Mouse (Mus musculus): ENCODE data around the gene Nav1. TPM values are rescaled to one million over a fixed set of nuclear protein-coding genes. Genes with fewer than 3 reads are reported as not detected.

The Nav1 gene
- polyA plus RNA-seq, 1 experiment from 2014 or later = 25.6 TPM

GRCm38 (mm10) chr1:135451419-135451818 is 155.7 kb downstream of the Nav1 start:
- H3K9me3 ChIP-seq (ENCODE audit: control insufficient read depth, low read depth, low read length) = no peaks in the 10 kb centered on the region
- no peaks in the 10 kb centered on the region for H3K27me3 ChIP-seq (ENCODE audit: control insufficient read depth, insufficient read depth, low read length)
- H3K4me3 ChIP-seq (ENCODE audit: low read depth, low read length) = no peak overlapping the region
- no peaks in the 10 kb centered on the region for H3K4me1 ChIP-seq (ENCODE audit: control insufficient read depth, insufficient read depth, low read length)
- 91% methylated on average over 2 of the region's 2 CpGs for WGBS
- no peak for ATAC-seq (ENCODE audit: insufficient number of reproducible peaks, insufficient read depth, low FRiP score, low read depth)
- H3K9ac ChIP-seq (replicated peaks; ENCODE audit: low read depth, low read length) = no peak overlapping the region
- no peak overlapping the region for H3K4me2 ChIP-seq (replicated peaks; ENCODE audit: low read depth, low read length)
- peaks cover 62% of the 10 kb centered on the region for H3K36me3 ChIP-seq (ENCODE audit: control insufficient read depth, insufficient read depth, low read length)
- H3K27ac ChIP-seq (ENCODE audit: low read length) = no peak overlapping the region

GRCm38 (mm10) chr1:135449876-135450275 is 157.2 kb downstream of the Nav1 start:
- Histone ChIP-seq H3K27me3 (ENCODE audit: control insufficient read depth, insufficient read depth, low read length) (no peaks in the 10 kb centered on the region), H3K9ac (replicated peaks; ENCODE audit: low read depth, low read length) (no peak overlapping the region), H3K4me1 (ENCODE audit: control insufficient read depth, insufficient read depth, low read length) (no peaks in the 10 kb centered on the region), H3K4me2 (replicated peaks; ENCODE audit: low read depth, low read length) (no peak overlapping the region), H3K4me3 (ENCODE audit: low read depth, low read length) (no peak overlapping the region), H3K9me3 (ENCODE audit: control insufficient read depth, low read depth, low read length) (no peaks in the 10 kb centered on the region), H3K27ac (ENCODE audit: low read length) (no peak overlapping the region), H3K36me3 (ENCODE audit: control insufficient read depth, insufficient read depth, low read length) (peaks cover 49% of the 10 kb centered on the region)
- ATAC-seq (ENCODE audit: insufficient number of reproducible peaks, insufficient read depth, low FRiP score, low read depth) = no peak
- 93% methylated on average over 8 of the region's 8 CpGs for WGBS

GRCm38 (mm10) chr1:135448940-135449339 is 158.2 kb downstream of the Nav1 start:
- Histone ChIP-seq H3K4me2 (replicated peaks; ENCODE audit: low read depth, low read length) (no peak overlapping the region), H3K27me3 (ENCODE audit: control insufficient read depth, insufficient read depth, low read length) (no peaks in the 10 kb centered on the region), H3K27ac (ENCODE audit: low read length) (no peak overlapping the region), H3K4me1 (ENCODE audit: control insufficient read depth, insufficient read depth, low read length) (no peaks in the 10 kb centered on the region), H3K9ac (replicated peaks; ENCODE audit: low read depth, low read length) (no peak overlapping the region), H3K9me3 (ENCODE audit: control insufficient read depth, low read depth, low read length) (no peaks in the 10 kb centered on the region), H3K36me3 (ENCODE audit: control insufficient read depth, insufficient read depth, low read length) (peaks cover 40% of the 10 kb centered on the region), H3K4me3 (ENCODE audit: low read depth, low read length) (no peak overlapping the region)
- 96% methylated on average over 5 of the region's 5 CpGs for WGBS
- ATAC-seq (ENCODE audit: insufficient number of reproducible peaks, insufficient read depth, low FRiP score, low read depth) = no peak

GRCm38 (mm10) chr1:135443506-135443905 is 163.6 kb downstream of the Nav1 start:
- no peaks in the 10 kb centered on the region for H3K9me3 ChIP-seq (ENCODE audit: control insufficient read depth, low read depth, low read length)
- ATAC-seq (ENCODE audit: insufficient number of reproducible peaks, insufficient read depth, low FRiP score, low read depth) = no peak
- H3K27me3 ChIP-seq (ENCODE audit: control insufficient read depth, insufficient read depth, low read length) = no peaks in the 10 kb centered on the region
- H3K9ac ChIP-seq (replicated peaks; ENCODE audit: low read depth, low read length) = no peak overlapping the region
- H3K27ac ChIP-seq (ENCODE audit: low read length) = no peak overlapping the region
- H3K36me3 ChIP-seq (ENCODE audit: control insufficient read depth, insufficient read depth, low read length) = peaks cover 41% of the 10 kb centered on the region
- WGBS = 90% methylated on average over 12 of the region's 12 CpGs
- H3K4me3 ChIP-seq (ENCODE audit: low read depth, low read length) = no peak overlapping the region
- H3K4me2 ChIP-seq (replicated peaks; ENCODE audit: low read depth, low read length) = no peak overlapping the region
- no peaks in the 10 kb centered on the region for H3K4me1 ChIP-seq (ENCODE audit: control insufficient read depth, insufficient read depth, low read length)

- ATAC-seq (ENCODE audit: insufficient number of reproducible peaks, insufficient read depth, low FRiP score, low read depth) = no peak
- H3K36me3 ChIP-seq (ENCODE audit: control insufficient read depth, insufficient read depth, low read length) = peaks cover 38% of the 10 kb centered on the region
- no peaks in the 10 kb centered on the region for H3K27me3 ChIP-seq (ENCODE audit: control insufficient read depth, insufficient read depth, low read length)
- H3K4me3 ChIP-seq (ENCODE audit: low read depth, low read length) = no peak overlapping the region
- H3K27ac ChIP-seq (ENCODE audit: low read length) = no peak overlapping the region
- no peak overlapping the region for H3K4me2 ChIP-seq (replicated peaks; ENCODE audit: low read depth, low read length)
- WGBS = 99% methylated on average over 3 of the region's 3 CpGs
- no peaks in the 10 kb centered on the region for H3K9me3 ChIP-seq (ENCODE audit: control insufficient read depth, low read depth, low read length)
- H3K4me1 ChIP-seq (ENCODE audit: control insufficient read depth, insufficient read depth, low read length) = no peaks in the 10 kb centered on the region
- H3K9ac ChIP-seq (replicated peaks; ENCODE audit: low read depth, low read length) = no peak overlapping the region
These were observed 165.2 kb downstream of the Nav1 start for GRCm38 (mm10) chr1:135441861-135442260.

- H3K36me3 ChIP-seq (ENCODE audit: control insufficient read depth, insufficient read depth, low read length) = peaks cover 38% of the 10 kb centered on the region
- H3K9me3 ChIP-seq (ENCODE audit: control insufficient read depth, low read depth, low read length) = no peaks in the 10 kb centered on the region
- H3K9ac ChIP-seq (replicated peaks; ENCODE audit: low read depth, low read length) = no peak overlapping the region
- no peak overlapping the region for H3K4me3 ChIP-seq (ENCODE audit: low read depth, low read length)
- peaks cover 3% of the 10 kb centered on the region; the same call in 1 of the 2 replicates for H3K4me1 ChIP-seq (ENCODE audit: control insufficient read depth, insufficient read depth, low read length)
- H3K4me2 ChIP-seq (replicated peaks; ENCODE audit: low read depth, low read length) = no peak overlapping the region
- no peak overlapping the region for H3K27ac ChIP-seq (ENCODE audit: low read length)
- 89% methylated on average over 6 of the region's 6 CpGs for WGBS
- ATAC-seq (ENCODE audit: insufficient number of reproducible peaks, insufficient read depth, low FRiP score, low read depth) = no peak
- no peaks in the 10 kb centered on the region for H3K27me3 ChIP-seq (ENCODE audit: control insufficient read depth, insufficient read depth, low read length)
These were observed 166.1 kb downstream of the Nav1 start for GRCm38 (mm10) chr1:135440986-135441385.

GRCm38 (mm10) chr1:135438801-135439200 is 168.3 kb downstream of the Nav1 start:
- peaks cover 6% of the 10 kb centered on the region; the same call in 1 of the 2 replicates for H3K4me1 ChIP-seq (ENCODE audit: control insufficient read depth, insufficient read depth, low read length)
- no peak for ATAC-seq (ENCODE audit: insufficient number of reproducible peaks, insufficient read depth, low FRiP score, low read depth)
- H3K4me3 ChIP-seq (ENCODE audit: low read depth, low read length) = no peak overlapping the region
- H3K4me2 ChIP-seq (replicated peaks; ENCODE audit: low read depth, low read length) = no peak overlapping the region
- H3K9ac ChIP-seq (replicated peaks; ENCODE audit: low read depth, low read length) = no peak overlapping the region
- 92% methylated on average over 6 of the region's 6 CpGs for WGBS
- peaks cover 38% of the 10 kb centered on the region for H3K36me3 ChIP-seq (ENCODE audit: control insufficient read depth, insufficient read depth, low read length)
- no peaks in the 10 kb centered on the region for H3K27me3 ChIP-seq (ENCODE audit: control insufficient read depth, insufficient read depth, low read length)
- H3K27ac ChIP-seq (ENCODE audit: low read length) = no peak overlapping the region
- H3K9me3 ChIP-seq (ENCODE audit: control insufficient read depth, low read depth, low read length) = no peaks in the 10 kb centered on the region

GRCm38 (mm10) chr1:135435823-135436222 is 171.3 kb downstream of the Nav1 start:
- Histone ChIP-seq H3K27ac (ENCODE audit: low read length) (no peak overlapping the region), H3K4me3 (ENCODE audit: low read depth, low read length) (no peak overlapping the region), H3K9me3 (ENCODE audit: control insufficient read depth, low read depth, low read length) (no peaks in the 10 kb centered on the region), H3K4me2 (replicated peaks; ENCODE audit: low read depth, low read length) (no peak overlapping the region), H3K9ac (replicated peaks; ENCODE audit: low read depth, low read length) (no peak overlapping the region), H3K36me3 (ENCODE audit: control insufficient read depth, insufficient read depth, low read length) (peaks cover 13% of the 10 kb centered on the region), H3K27me3 (ENCODE audit: control insufficient read depth, insufficient read depth, low read length) (no peaks in the 10 kb centered on the region), H3K4me1 (ENCODE audit: control insufficient read depth, insufficient read depth, low read length) (peaks cover 6% of the 10 kb centered on the region; the same call in 1 of the 2 replicates)
- no peak for ATAC-seq (ENCODE audit: insufficient number of reproducible peaks, insufficient read depth, low FRiP score, low read depth)
- 13% methylated on average over 2 of the region's 2 CpGs for WGBS

- Histone ChIP-seq H3K4me1 (ENCODE audit: control insufficient read depth, insufficient read depth, low read length) (peaks cover 13% of the 10 kb centered on the region; the same call in 1 of the 2 replicates), H3K36me3 (ENCODE audit: control insufficient read depth, insufficient read depth, low read length) (peaks cover 12% of the 10 kb centered on the region), H3K4me3 (ENCODE audit: low read depth, low read length) (peak overlapping the region; percentile 66), H3K9ac (replicated peaks; ENCODE audit: low read depth, low read length) (peak overlapping the region; percentile 78), H3K27me3 (ENCODE audit: control insufficient read depth, insufficient read depth, low read length) (no peaks in the 10 kb centered on the region), H3K4me2 (replicated peaks; ENCODE audit: low read depth, low read length) (peak overlapping the region; percentile 54), H3K9me3 (ENCODE audit: control insufficient read depth, low read depth, low read length) (no peaks in the 10 kb centered on the region), H3K27ac (ENCODE audit: low read length) (peak overlapping the region; percentile 62; the same call in 1 of the 2 replicates)
- WGBS = under 1% methylated on average over 14 of the region's 14 CpGs
- peak; percentile 69; the same call in 1 of the 2 replicates for ATAC-seq (ENCODE audit: insufficient number of reproducible peaks, insufficient read depth, low FRiP score, low read depth)
These were observed 176.5 kb downstream of the Nav1 start for GRCm38 (mm10) chr1:135430669-135431017.
